Mouse (Mus musculus) lung, postnatal 10 days (tissue): ENCODE results near the gene Dact1.
A peak's percentile ranks its signal among the peaks of the same experiment; 100 is the strongest.

ENCODE experiments used
- DNase-seq: peaks from one replicate; pipeline ENCODE4 v3.0.0; 2021

The Dact1 gene

GRCm38 (mm10) chr12:71337896-71338463, 28.3 kb downstream of the Dact1 start:
- no peak for DNase-seq

- DNase-seq = no peak
Observed at GRCm38 (mm10) chr12:71339142-71339848, 29.6 kb downstream of the Dact1 start.

GRCm38 (mm10) chr12:71342397-71342796, 32.7 kb downstream of the Dact1 start:
- peak; percentile 66 for DNase-seq

- peak; percentile 9 for DNase-seq
Observed at GRCm38 (mm10) chr12:71345471-71345870, 35.8 kb downstream of the Dact1 start.

GRCm38 (mm10) chr12:71346071-71346470, 36.4 kb downstream of the Dact1 start:
- DNase-seq = no peak

- no peak for DNase-seq
Observed at GRCm38 (mm10) chr12:71348401-71348896, 38.8 kb downstream of the Dact1 start.

- no peak for DNase-seq
Observed at GRCm38 (mm10) chr12:71350077-71350476, 40.4 kb downstream of the Dact1 start.

GRCm38 (mm10) chr12:71354656-71355055, 45.0 kb downstream of the Dact1 start:
- no peak for DNase-seq

- DNase-seq = no peak
Observed at GRCm38 (mm10) chr12:71355092-71355491, 45.4 kb downstream of the Dact1 start.

GRCm38 (mm10) chr12:71361616-71362015, 51.9 kb downstream of the Dact1 start:
- peak; percentile 20 for DNase-seq

GRCm38 (mm10) chr12:71362425-71362824, 52.7 kb downstream of the Dact1 start:
- DNase-seq = no peak

GRCm38 (mm10) chr12:71364106-71364505, 54.4 kb downstream of the Dact1 start:
- DNase-seq = no peak

GRCm38 (mm10) chr12:71364531-71364930, 54.8 kb downstream of the Dact1 start:
- DNase-seq = no peak

- DNase-seq = no peak
Observed at GRCm38 (mm10) chr12:71365208-71365607, 55.5 kb downstream of the Dact1 start.

GRCm38 (mm10) chr12:71366175-71366574, 56.5 kb downstream of the Dact1 start:
- peak; percentile 11 for DNase-seq

- DNase-seq = no peak
Observed at GRCm38 (mm10) chr12:71368631-71369030, 58.9 kb downstream of the Dact1 start.
